Mouse (Mus musculus) erythroid progenitor cell, adult 5-6 weeks (primary cell): ENCODE measurements around the gene Eva1b. TPM values are rescaled to one million over a fixed set of nuclear protein-coding genes. Genes with fewer than 3 reads are reported as not detected.

Experiments
- ATAC-seq: replicated peaks from 2 replicates; pipeline ENCODE4 v1.8.0; 2016; ENCODE audit warnings: moderate number of reproducible peaks, mild to moderate bottlenecking, moderate TSS enrichment, inconsistent platforms; ENCODE audit not compliant: poor library complexity, low FRiP score, severe bottlenecking
- total RNA-seq, 2 experiments: library from RNA; stranded (forward) in 1 of 2; stranded (reverse) in 1 of 2; fragments of 150-400 nt in 1 of 2; fragments of 186-747, 209-891 nt in 1 of 2; gene quantifications; 2 replicates each; pipeline versions ENCODE4 v1.2.3 to v1.2.4; 2015 to 2017; ENCODE audit warnings: low replicate concordance in 2 of 2

Gene Eva1b
- total RNA-seq (2015; ENCODE audit: low replicate concordance): not detected in 2 replicates
- 0.51 TPM in 1 of 2 replicates, not detected in the other for total RNA-seq (2017; ENCODE audit: low replicate concordance)

DNA sequence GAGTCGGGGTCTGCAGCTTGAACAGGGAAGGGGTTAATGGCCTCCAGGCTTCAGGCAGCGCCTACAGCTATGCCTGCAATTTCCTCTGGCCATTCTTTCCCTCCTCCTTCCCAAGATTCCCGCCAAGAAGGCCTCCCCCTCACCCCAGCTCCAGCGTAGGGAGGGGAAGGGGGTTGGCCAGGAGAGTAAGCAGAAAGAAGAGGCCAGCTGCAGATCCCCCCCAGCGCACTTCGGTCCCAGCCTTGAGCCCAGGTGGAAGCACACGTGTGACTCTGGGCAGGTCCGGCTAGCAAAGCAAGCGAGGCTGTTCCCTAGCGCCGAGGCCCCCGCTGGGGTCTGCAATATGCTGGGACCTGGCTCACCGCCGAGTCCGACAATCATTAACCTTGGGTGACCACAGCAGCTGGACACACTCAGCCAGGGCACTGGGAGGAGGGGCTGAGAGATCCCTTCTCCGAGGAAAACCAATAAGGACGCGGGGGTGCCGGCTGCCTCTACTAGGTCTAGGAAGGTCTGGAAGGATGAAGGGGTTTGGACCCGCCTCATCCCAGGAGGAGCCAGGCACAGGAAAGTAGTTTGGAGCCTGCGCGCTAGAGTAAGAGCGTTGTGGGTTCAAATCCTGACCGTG is at the start of gene Eva1b:
Gene Eva1b, plus strand, starts transcription at position 212 of the 628 bp plus-strand sequence.
- ATAC-seq: no peak

DNA sequence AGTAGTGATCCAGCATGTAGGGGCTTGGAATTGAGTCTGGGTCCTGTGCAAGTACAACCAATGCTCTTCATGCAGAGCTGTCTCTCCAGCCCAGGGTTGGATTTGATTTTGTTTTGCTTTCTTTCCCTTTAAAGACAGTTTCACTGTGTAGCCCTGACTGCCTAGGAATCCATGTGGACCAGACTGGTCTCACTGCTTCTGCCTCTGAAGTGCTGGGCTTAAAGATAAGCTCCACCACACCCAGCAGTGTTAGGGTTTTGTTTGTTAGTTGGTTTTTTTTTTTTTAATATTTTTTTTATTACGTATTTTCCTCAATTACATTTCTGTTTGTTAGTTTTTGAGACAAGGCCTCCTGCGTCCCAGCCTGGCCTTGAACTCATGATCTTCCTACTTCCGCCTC is 48.2 kb upstream of the Eva1b start:
- ATAC-seq: 0 out of 2 replicates have a peak, but pooled peaks have one; percentile 27

GRCm38 (mm10) chr4:126100764-126101163 is 46.8 kb upstream of the Eva1b start:
- ATAC-seq: no peak

- peak; percentile 39; the same call in 1 of the 2 replicates for ATAC-seq
Observed at GRCm38 (mm10) chr4:126102061-126102841, 45.3 kb upstream of the Eva1b start.

DNA sequence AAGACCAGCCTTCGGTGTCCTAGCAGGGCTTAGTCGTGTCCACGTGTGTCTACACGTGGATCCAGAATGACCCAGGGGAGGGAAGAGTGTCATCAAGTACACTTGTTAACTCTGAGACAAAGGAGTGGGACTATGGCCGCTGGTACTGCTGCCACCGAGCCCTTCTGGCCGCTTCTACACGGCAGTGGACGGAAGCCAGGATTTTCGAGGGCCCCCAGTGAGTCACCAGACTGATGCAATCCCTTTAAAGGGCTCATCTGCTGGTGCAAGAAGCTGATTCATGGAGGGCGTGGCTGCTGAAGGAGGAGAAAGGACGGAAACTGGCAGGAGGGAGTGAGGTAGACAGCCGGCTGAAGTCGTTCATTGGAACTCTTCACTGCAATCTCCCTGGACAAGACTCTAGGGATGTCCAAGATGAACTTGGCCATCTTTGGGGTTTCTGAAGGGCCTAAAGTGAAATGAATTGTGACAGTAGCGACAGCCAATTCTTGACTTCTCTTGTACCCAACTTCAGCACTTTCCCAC is 44.4 kb upstream of the Eva1b start:
- ATAC-seq: peak; percentile 86

GRCm38 (mm10) chr4:126103590-126104068 is 43.9 kb upstream of the Eva1b start, which contains the start of gene Stk40:
Gene Stk40, plus strand, starts transcription at chr4:126103957.
- peak; percentile 80 for ATAC-seq

- ATAC-seq: peak; percentile 32; the same call in 1 of the 2 replicates
Observed at GRCm38 (mm10) chr4:126104261-126105075, 43.1 kb upstream of the Eva1b start.

DNA sequence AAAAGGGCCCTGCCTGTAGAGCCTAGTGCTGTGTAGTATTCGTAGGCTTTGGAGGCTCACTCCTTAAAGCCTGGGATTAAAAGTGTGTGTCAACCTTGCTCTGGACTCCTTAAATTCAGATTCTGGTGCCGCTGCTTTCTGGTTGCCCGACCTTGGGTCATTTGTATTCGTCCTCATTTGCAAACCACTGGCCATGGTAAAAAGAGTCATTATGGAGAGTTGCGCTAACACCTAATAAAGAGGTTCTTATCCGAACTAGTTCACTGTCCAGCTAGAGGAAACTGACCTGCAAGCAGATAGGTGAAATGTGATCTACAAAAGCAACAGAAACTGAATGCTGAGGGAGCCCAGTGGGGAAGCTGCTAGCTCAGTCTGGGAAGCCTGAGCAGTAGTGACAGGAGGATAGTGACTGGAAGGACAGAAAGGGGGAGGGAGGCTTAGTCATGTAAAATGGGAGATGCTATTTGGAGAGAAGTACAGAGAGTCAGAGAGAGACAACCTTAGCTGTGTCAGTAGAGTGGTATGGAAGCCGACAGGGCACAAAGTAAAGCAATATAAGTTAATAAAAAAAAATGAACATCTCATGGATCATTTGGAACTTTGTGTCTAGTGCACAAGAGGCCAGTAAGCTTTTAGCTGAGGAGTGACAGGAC is 42.3 kb upstream of the Eva1b start:
- no peak for ATAC-seq

- no peak for ATAC-seq
Observed at GRCm38 (mm10) chr4:126108061-126108740, 39.3 kb upstream of the Eva1b start.

- ATAC-seq: no peak
Observed at GRCm38 (mm10) chr4:126109613-126110373, 37.8 kb upstream of the Eva1b start.

GRCm38 (mm10) chr4:126110374-126111152 is 37.0 kb upstream of the Eva1b start:
- no peak; the same call in 1 of the 2 replicates for ATAC-seq

DNA sequence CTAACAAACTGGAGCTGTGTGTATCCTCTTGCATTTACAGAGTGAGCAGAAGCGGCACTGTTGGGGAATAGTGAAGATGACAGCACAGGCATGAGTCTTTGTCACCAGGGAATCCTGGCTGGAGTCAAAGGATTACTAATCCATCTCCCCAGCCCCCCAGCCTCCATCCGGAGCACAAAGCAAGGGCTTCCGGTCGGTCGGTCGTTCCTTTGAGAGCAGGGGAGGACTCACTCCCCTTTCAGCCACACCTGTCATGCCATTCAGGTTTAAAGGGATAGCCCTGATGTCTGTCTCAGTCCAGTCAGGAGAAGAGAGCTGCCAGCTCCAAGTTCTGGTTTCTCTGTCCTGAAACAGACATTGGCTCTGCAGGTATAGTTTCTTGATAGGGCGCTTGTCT is 36.4 kb upstream of the Eva1b start:
- no peak for ATAC-seq

- no peak for ATAC-seq
Observed at GRCm38 (mm10) chr4:126113243-126113642, 34.3 kb upstream of the Eva1b start.

- no peak for ATAC-seq
Observed at GRCm38 (mm10) chr4:126113943-126114342, 33.6 kb upstream of the Eva1b start.

DNA sequence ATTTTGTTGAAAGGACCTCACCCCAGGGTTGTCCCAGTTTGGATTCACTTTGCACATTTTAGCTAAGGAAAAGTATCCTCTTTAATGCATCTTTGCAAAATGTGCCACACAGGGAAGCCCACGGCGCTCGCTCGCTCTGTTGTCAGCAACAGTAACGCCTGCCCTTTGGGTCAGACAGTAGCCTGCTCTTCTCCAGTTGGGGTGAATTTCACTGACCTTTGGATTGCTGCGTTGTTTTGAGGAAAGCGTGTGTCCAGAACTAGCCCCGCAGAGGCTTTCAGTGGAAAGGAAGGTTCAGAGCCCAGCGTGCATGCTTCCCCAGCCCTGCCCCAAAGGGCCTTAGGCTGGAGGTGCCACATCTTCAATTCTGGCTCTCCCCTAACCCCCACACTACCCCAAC is 32.1 kb upstream of the Eva1b start:
- no peak for ATAC-seq

DNA sequence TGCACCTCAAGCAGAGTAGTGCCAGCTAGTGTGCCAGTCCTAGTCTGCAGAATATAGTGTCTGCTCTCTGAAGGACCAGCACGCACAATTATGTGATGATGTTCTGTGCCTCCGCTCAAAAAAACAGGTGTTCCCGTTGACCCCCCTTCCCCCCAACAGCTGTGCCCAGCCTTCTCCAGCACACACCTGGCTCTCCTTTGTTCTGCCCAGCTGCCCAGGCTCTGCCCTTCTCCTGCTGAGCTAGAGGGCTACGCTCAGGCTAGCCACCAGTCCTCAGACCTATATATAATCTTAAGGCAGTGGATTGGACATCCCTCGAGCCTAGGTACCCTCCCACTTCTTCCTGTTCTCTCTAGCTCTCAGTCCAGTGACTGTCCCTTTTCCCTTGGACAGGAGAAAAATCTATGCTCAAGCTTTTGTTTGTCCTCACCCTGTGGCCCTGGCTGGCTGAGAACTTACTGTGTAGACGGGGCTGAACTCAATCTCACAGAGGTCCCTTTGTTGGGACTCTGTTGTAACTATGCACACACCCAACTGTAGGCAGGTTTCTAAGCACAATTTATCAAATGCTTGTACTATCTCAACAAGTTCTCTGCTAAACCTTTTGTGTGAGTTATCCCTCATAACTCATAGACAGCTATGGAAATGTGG is 31.5 kb upstream of the Eva1b start:
- no peak for ATAC-seq

- ATAC-seq: no peak
Observed at GRCm38 (mm10) chr4:126117116-126117515, 30.4 kb upstream of the Eva1b start.
